Mouse (Mus musculus): ENCODE results near the gene Pirb. TPM values are rescaled to one million over a fixed set of nuclear protein-coding genes. Genes with fewer than 3 reads are reported as not detected.
A peak's percentile ranks its signal among the peaks of the same experiment; 100 is the strongest.
"Not testable (repeated sequence)": the region's sequence is repeated elsewhere in the genome, so short reads cannot be mapped to it uniquely, and the experiment has no call there.

Pirb gene
- polyA plus RNA-seq, 1 experiment from 2014 or later = 0.03 TPM

DNA sequence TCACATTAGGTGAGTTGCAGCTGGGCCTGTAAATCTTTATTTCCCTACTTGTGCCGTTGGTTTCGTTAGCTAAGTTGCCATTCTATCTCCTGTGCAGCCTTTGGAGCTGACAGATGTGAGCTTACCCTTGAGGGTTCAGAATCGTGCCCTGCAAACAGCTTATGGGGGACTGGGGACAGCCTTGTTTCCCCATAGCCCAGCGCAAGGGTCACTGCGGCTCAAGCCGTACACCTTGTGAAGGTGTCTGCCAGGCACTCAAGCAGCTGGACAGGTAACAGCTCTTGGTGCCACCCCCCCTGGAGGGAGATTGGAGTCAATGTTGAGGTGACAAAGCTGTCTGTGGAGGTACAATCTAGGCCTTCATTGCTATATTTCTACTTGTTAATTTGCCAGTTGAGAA lies 14.3 kb downstream of the Pirb start:
- ChIA-PET POLR2A (interaction anchor here (2.0 to 3.3 kb wide), 2 partner anchors 10 to 12 kb away, joined by 7 to 11 read pairs; partner anchors contain the start of genes Mboat7 and Tsen34), CTCF (interaction anchor here (1.8 kb wide), 1 partner anchor 10 kb away, joined by 9 read pairs; no protein-coding TSS in a partner anchor)
- H3K27me3 ChIP-seq = no peaks in the 10 kb centered on the region
- DNase-seq (ENCODE audit: low read depth, low spot score) (no peak), ATAC-seq (no peak)
- TF ChIP-seq CTCF (IDR thresholded peaks at IDR 0.05) = no peak
- in situ Hi-C loops (cut with MboI; ENCODE audit: low pct_unique_long_range_greater_than_20kb) = no loop called here

DNA sequence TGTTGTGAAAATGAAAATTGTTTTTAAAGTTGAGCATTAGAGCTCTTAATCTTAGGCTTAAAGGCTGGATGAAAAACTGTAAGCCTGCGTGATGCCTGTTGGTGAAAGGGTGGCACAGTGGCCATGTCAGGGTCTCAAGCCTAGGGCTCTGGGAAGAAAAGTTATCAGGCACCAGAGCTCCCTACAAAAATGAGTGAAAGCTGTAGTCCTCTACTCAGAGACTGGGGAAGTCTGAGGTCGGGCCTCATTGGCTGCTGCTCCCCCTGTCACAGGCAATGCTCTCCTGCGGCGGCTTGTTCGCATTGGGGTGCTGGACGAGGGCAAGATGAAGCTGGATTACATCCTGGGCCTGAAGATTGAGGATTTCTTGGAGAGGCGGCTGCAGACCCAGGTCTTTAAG lies 14.7 kb downstream of the Pirb start:
- H3K27me3 ChIP-seq; DNase-seq (ENCODE audit: low read depth, low spot score); ATAC-seq; in situ Hi-C loops (cut with MboI; ENCODE audit: low pct_unique_long_range_greater_than_20kb): not testable (repeated sequence)
- ChIA-PET POLR2A (interaction anchor here (2.0 to 3.3 kb wide), 2 partner anchors 10 to 12 kb away, joined by 7 to 11 read pairs; partner anchors contain the start of genes Mboat7 and Tsen34), CTCF (interaction anchor here (1.8 kb wide), 1 partner anchor 10 kb away, joined by 9 read pairs; no protein-coding TSS in a partner anchor)

DNA sequence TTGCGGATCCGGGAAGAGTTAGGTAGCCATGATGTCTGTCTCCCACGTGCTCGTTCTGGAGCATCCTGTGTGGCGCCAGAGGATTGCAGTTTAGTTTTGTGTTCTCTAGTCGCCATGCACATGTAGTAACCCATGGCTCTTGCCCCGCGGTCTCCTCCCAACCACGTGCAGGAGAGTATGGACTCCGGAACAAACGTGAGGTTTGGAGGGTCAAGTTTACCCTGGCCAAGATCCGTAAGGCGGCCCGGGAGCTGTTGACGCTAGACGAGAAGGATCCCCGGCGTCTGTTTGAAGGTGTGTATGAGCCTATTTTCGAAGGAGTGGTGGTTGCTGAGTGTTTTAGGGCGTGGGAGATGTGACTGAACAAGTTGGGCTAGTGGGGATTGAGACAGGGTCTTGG lies 15.7 kb downstream of the Pirb start:
- no peaks in the 10 kb centered on the region for H3K27me3 ChIP-seq
- ChIA-PET POLR2A (interaction anchor here (2.0 to 3.3 kb wide), 2 partner anchors 9 to 11 kb away, joined by 7 to 11 read pairs; partner anchors contain the start of genes Mboat7 and Tsen34), CTCF (no interaction called here)
- peak; percentile 14 for ATAC-seq
- DNase-seq (ENCODE audit: low read depth, low spot score) = no peak
- in situ Hi-C loops (cut with MboI; ENCODE audit: low pct_unique_long_range_greater_than_20kb) = no loop called here
- no peak for TF ChIP-seq CTCF (IDR thresholded peaks at IDR 0.05)

DNA sequence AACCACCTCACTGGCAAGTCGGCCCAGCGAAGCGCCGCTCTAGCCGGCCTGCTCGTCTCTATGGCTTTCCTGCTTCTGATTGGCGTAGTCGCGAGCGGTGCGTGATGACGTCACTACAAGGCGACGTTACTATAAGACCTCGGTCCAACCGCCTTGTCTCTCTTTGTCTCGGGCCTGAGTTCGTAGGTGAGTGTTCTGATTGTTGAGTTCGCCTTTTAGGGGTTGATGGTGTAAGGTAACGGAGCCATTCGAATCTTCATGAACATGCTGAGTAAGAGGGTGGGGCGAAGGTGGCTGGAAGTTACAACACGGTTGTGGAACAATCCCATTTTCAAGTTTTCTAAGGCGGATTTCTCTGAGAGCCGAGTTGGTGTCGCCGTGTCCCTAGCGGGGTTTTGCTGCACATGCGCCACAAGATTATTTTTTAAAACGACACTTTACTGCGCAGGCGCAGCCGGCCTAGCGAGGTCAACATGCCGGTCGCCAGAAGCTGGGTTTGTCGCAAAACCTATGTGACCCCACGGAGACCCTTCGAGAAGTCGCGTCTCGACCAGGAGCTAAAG lies 16.2 kb downstream of the Pirb start, which contains the start of gene Rps9:
Gene Rps9 (plus strand): TSS at position 115 of the 563 bp plus-strand sequence.
- POLR2A ChIA-PET = interaction anchor here (2.0 kb wide), 1 partner anchor 8 kb away, joined by 7 read pairs; no protein-coding TSS in a partner anchor
- in situ Hi-C loops (cut with MboI; ENCODE audit: low pct_unique_long_range_greater_than_20kb) = no loop called here
- TF ChIP-seq CTCF (IDR thresholded peaks at IDR 0.05) = no peak
- ATAC-seq (peak; percentile 84), DNase-seq (ENCODE audit: low read depth, low spot score) (peak; percentile 92)
- no peaks in the 10 kb centered on the region for H3K27me3 ChIP-seq
- CTCF ChIA-PET = no interaction called here

DNA sequence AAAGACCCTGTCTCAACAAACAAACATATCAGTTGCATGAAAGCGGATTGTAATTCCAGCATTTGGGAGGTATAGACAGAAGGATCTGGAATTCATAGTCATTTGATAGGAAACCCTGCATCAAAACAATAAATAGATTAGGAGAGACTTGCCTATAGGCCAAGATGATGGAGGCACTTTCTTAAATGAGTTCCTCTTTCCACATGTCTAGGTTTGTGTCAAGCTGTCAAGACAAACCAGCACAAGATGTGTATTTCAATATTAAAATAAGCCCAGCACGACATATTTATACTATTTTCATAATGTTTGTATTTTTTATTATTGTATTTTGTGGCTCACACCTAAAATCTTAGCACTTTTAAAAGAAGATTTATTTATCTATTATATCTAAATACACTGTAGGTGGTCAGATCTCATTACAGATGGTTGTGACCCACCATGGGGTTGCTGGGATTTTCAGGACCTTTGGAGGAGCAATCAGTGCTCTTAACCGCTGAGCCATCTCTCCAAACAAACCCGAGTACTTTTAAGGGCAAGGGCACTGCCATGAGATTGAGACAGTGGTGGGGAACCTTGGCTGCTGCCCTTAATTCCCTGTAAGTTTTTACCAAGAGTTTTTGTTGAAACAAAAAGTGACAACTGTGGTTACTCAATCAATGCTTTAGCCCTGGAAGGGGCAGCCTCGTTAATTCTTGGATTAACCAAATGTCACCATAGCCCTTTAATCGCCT lies 16.9 kb downstream of the Pirb start:
- ATAC-seq (peak; percentile 37), DNase-seq (ENCODE audit: low read depth, low spot score) (no peak)
- H3K27me3 ChIP-seq = no peaks in the 10 kb centered on the region
- TF ChIP-seq CTCF (IDR thresholded peaks at IDR 0.05) = no peak
- in situ Hi-C loops (cut with MboI; ENCODE audit: low pct_unique_long_range_greater_than_20kb) = no loop called here
- ChIA-PET POLR2A (no interaction called here), CTCF (interaction anchor here (1.1 kb wide), 2 partner anchors 8 to 10 kb away, joined by 3 to 4 read pairs; partner anchors contain the start of genes Mboat7 and Tsen34)

DNA sequence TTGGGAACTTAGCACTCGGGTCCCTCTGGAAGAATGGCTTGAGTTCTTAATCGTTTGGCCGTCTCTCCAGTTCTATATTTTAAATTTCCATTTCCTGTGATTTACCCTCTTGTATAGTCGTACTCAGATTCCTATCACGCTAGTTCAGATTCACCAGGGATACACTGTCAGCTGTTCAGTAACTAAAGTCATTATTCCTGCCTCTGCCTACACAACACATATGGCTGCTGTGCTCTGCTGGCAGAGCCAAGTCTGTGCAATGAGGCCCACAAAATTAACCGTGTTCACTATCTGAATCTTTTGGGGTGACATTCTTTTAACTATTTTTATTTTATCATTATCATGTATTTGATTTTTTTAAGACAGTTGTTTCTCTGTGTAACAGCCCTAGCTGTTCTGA lies 21.7 kb downstream of the Pirb start:
- no peak for TF ChIP-seq CTCF (IDR thresholded peaks at IDR 0.05)

DNA sequence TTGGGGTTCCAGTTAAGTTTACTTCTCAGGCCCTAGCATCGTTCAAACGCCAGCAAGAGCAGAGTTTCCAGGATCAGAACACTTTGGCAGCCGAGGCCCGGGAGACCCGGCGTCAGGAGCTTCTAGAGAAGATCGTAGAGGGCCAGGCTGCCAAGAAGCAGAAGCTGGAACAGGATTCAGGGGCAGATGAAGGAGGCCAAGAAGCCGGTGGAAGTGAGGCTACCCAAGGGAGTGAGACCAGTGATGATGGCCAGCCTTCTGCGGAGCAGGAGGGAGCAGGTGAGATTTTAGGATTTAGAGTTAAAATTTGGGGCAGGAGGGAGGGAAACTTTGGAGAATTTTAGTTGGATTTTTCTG lies 25.3 kb downstream of the Pirb start:
- in situ Hi-C loops (cut with MboI; ENCODE audit: low pct_unique_long_range_greater_than_20kb) = loop anchor here (5.0 to 10.0 kb wide), 3 partner anchors 43 to 440 kb away; partner anchors contain the start of gene Leng8

More for the DNA sequence above, 21.7 kb downstream of the Pirb start:
- H3K27me3 ChIP-seq = no peaks in the 10 kb centered on the region
- POLR2A ChIA-PET = no interaction called here
- CTCF ChIA-PET = interaction anchor here (0.6 to 1.3 kb wide), 2 partner anchors 9 to 204 kb away, joined by 3 to 4 read pairs; no protein-coding TSS in a partner anchor
- in situ Hi-C loops (cut with MboI; ENCODE audit: low pct_unique_long_range_greater_than_20kb) = loop anchor here (10.0 kb wide), 2 partner anchors 404 to 436 kb away; partner anchors contain the start of gene Leng8
- DNase-seq (ENCODE audit: low read depth, low spot score) (no peak), ATAC-seq (no peak)

DNA sequence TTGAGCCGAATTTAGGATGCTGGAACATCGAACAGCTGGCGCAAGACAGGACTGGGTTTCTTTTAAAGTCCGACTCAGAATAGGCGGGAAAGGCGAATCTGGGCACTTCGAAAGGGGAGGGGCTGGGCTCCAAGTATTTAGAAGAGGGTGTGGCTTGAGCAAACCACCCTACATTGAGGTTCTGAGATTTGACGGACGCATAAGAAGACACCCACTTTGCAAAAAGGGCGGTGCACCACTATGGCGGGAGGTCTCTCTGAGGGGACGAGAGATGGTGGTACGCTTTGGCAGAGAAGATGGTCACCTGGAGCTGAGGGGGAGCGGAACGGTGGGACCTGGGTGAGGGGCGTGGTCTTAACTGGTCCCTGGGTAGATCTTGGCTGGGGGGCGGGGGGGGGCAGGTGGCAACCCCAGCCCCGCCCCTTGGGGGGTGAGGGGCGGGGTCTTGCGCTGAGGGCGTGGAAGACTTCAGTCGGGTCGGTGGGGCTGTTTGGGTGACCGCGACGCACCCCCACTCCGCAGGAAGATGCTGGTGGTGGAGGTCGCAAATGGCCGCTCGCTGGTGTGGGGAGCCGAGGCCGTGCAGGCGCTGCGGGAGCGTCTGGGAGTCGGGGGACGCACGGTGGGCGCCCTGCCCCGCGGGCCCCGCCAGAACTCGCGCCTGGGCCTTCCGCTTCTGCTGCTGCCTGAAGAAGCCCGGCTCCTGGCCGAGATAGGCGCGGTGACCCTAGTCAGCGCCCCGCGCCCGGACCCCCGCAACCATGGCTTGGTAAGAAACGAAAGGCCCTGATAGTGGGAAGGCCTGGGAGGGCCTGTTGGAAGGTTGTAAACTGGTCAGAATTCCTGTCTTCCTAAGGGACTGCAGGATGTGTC lies 25.9 kb downstream of the Pirb start:
- in situ Hi-C loops (cut with MboI; ENCODE audit: low pct_unique_long_range_greater_than_20kb) = loop anchor here (5.0 to 10.0 kb wide), 3 partner anchors 42 to 440 kb away; partner anchors contain the start of gene Leng8
- DNase-seq (ENCODE audit: low read depth, low spot score) (peak; percentile 54), ATAC-seq (peak; percentile 59)
- ChIA-PET CTCF (interaction anchor here (1.5 kb wide), 1 partner anchor 9 kb away, joined by 4 read pairs; no protein-coding TSS in a partner anchor), POLR2A (interaction anchor here (1.2 to 2.2 kb wide), 4 partner anchors 10 to 49 kb away, joined by 3 to 11 read pairs (median 6); partner anchors contain the start of genes Cnot3 and Rps9)
- H3K27me3 ChIP-seq = no peaks in the 10 kb centered on the region
- no peak for TF ChIP-seq CTCF (IDR thresholded peaks at IDR 0.05)

More for the DNA sequence above, 25.3 kb downstream of the Pirb start:
- not testable (repeated sequence) for H3K27me3 ChIP-seq; ATAC-seq; DNase-seq (ENCODE audit: low read depth, low spot score)
- CTCF ChIA-PET = interaction anchor here (1.6 kb wide), 1 partner anchor 11 kb away, joined by 9 read pairs; no protein-coding TSS in a partner anchor
- POLR2A ChIA-PET = interaction anchor here (1.7 kb wide), 1 partner anchor 10 kb away, joined by 7 read pairs; the partner anchor contains the start of gene Rps9

DNA sequence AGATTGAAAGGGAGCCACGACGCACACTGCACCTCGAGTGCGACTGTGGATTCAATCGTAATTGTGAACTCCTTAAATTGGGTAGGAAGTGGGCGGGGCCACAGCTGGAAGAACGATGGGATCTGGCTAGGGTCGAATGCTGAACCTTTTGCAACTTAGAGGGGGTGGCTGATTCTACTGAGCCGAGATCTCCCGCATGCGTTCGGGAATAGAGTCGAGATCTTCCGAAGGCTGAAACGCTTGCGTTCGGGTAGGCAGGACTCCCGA lies 26.4 kb downstream of the Pirb start:
- H3K27me3 ChIP-seq = no peaks in the 10 kb centered on the region
- TF ChIP-seq CTCF (IDR thresholded peaks at IDR 0.05) = no peak
- CTCF ChIA-PET = interaction anchor here (1.5 kb wide), 1 partner anchor 9 kb away, joined by 4 read pairs; no protein-coding TSS in a partner anchor
- ATAC-seq (peak; percentile 13), DNase-seq (ENCODE audit: low read depth, low spot score) (no peak)
- in situ Hi-C loops (cut with MboI; ENCODE audit: low pct_unique_long_range_greater_than_20kb) = loop anchor here (5.0 to 10.0 kb wide), 3 partner anchors 41 to 441 kb away; partner anchors contain the start of gene Leng8
- POLR2A ChIA-PET = interaction anchor here (1.2 to 2.2 kb wide), 3 partner anchors 12 to 48 kb away, joined by 3 to 11 read pairs (median 6); partner anchors contain the start of gene Cnot3
